Mouse (Mus musculus) lung, postnatal 25 days (tissue): ENCODE results near the gene Dnah17.

Experiments used
- DNase-seq: peaks from one replicate; pipeline ENCODE4 v3.0.0; 2022; ENCODE audit warnings: low spot score

The Dnah17 gene

GRCm38 (mm10) chr11:117994250-117995057 is 136.0 kb downstream of the Dnah17 start:
- DNase-seq, result no peak

GRCm38 (mm10) chr11:117993190-117994175 is 137.0 kb downstream of the Dnah17 start:
- no peak for DNase-seq

GRCm38 (mm10) chr11:117991502-117992470 is 138.6 kb downstream of the Dnah17 start:
- peak; percentile 80 for DNase-seq

- no peak for DNase-seq
Observed at GRCm38 (mm10) chr11:117989926-117990325, 140.5 kb downstream of the Dnah17 start.

- no peak for DNase-seq
Observed at GRCm38 (mm10) chr11:117989241-117989640, 141.2 kb downstream of the Dnah17 start.

- DNase-seq, result peak; percentile 55
Observed at GRCm38 (mm10) chr11:117987968-117988367, 142.5 kb downstream of the Dnah17 start.

- DNase-seq, result peak; percentile 90
Observed at GRCm38 (mm10) chr11:117987032-117987451, 143.4 kb downstream of the Dnah17 start.

GRCm38 (mm10) chr11:117986126-117987031 is 144.1 kb downstream of the Dnah17 start, which contains the start of gene Pgs1:
Gene Pgs1, plus strand, starts transcription at chr11:117986292.
- DNase-seq, result peak; percentile 91

- DNase-seq, result no peak
Observed at GRCm38 (mm10) chr11:117983770-117984169, 146.7 kb downstream of the Dnah17 start.

GRCm38 (mm10) chr11:117982426-117982825 is 148.0 kb downstream of the Dnah17 start:
- peak; percentile 68 for DNase-seq

- DNase-seq, result no peak
Observed at GRCm38 (mm10) chr11:117979388-117979787, 151.0 kb downstream of the Dnah17 start.

- no peak for DNase-seq
Observed at GRCm38 (mm10) chr11:117977694-117978360, 152.6 kb downstream of the Dnah17 start.

- DNase-seq, result peak; percentile 87
Observed at GRCm38 (mm10) chr11:117976081-117976582, 154.3 kb downstream of the Dnah17 start.

- DNase-seq, result no peak
Observed at GRCm38 (mm10) chr11:117975211-117975967, 155.0 kb downstream of the Dnah17 start.

- no peak for DNase-seq
Observed at GRCm38 (mm10) chr11:117974327-117975125, 155.9 kb downstream of the Dnah17 start.

GRCm38 (mm10) chr11:117973569-117973968 is 156.9 kb downstream of the Dnah17 start:
- no peak for DNase-seq

- no peak for DNase-seq
Observed at GRCm38 (mm10) chr11:117972656-117973558, 157.5 kb downstream of the Dnah17 start.
